Mouse (Mus musculus) T-cell, adult 2 months (primary cell): Measurements from ENCODE around the gene Nrcam.

Experiments
- DNase-seq: peaks from one replicate; pipeline ENCODE4 v3.0.0; 2022; ENCODE audit warnings: low spot score

Nrcam gene

GRCm38 (mm10) chr12:44519440-44520141 is 190.9 kb downstream of the Nrcam start:
- DNase-seq: no peak

DNA sequence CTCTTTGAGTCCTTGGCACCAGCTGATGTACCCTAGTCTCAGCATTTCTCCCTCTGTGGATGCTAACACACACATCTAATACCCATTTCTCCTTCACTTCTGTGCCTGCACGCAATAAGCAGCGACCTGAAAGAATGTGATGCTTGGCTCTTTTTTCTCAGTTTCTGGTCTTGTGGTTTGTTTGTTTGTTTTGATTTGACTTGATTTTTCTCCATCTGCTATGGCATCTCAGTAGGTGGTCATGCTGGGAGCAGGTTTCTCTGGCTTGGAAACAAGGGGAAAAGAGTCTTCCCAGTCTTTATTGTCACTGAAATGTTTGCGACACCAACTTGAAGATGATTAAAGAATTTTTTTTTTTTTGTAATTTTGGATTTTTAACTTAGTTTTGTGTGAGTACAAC is 192.8 kb downstream of the Nrcam start:
- DNase-seq: no peak

DNA sequence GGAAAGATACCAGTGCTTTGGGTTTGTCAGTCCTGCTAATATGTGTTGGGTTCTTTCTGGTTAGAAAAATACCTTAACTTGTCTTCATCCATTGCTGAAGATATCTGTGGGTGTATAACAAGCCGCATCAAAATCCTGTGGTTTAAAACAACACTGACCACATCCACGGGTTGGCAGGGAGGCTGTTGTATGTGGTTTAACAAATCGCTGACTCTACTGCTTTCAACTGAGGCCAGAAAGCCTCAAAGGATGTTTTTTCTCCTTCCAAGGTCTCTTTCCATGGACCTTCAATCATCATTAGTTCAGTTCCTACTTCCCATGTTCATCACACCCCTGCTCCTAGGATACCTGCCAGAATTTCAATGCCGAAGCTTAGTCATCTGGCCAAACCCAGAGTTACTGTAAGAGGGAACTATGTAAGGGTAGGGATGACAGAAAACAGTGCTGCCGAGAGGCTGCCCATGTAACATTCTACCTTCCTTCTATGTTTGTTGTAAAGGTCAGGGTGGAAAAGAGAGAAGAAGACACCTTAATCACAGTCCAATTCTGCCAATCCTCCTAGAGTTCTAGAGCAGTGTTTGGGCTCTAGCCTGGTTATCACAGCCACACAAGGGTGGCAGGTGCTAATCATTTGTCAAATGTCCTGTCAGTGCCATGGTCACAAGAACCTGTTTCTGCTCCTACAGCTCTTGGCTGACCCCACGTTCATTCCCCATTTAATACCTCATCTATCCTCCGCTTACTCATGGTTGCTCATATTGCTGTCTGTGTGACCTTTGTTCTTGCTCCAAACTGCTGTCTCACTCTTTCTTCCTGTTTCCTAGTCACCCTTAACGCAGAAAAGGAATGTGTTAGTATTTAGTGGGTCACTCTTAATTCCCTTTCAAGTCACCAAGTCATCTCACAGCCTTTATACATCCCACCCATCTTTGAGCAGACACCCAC is 196.2 kb downstream of the Nrcam start:
- no peak for DNase-seq

GRCm38 (mm10) chr12:44528391-44529016 is 199.8 kb downstream of the Nrcam start:
- no peak for DNase-seq

GRCm38 (mm10) chr12:44532337-44533113 is 203.8 kb downstream of the Nrcam start:
- DNase-seq: no peak

DNA sequence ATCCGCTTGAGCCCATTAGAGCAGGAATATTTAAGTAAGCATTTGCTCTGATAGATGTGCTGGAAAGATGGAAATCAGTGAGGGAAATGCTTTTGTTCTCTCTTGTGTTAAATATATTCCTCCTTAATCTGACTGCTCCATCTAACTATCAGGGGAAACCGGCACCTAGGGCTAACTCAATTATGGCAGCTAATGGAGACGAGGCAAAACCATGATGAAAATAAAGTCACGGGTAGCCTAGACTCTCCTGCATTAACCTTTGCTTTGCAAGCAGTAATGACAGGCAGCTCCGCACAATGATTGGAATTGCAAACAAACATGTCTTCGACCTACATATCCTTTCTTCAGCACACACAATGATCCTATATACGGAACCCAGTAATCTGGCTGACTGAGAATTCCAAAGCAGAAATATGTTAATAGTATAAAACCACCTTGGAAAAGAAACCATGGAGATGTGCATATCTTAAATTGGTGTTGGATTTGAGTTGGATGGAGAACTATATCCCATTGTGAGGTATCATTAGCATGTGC is 205.5 kb downstream of the Nrcam start:
- DNase-seq: no peak

DNA sequence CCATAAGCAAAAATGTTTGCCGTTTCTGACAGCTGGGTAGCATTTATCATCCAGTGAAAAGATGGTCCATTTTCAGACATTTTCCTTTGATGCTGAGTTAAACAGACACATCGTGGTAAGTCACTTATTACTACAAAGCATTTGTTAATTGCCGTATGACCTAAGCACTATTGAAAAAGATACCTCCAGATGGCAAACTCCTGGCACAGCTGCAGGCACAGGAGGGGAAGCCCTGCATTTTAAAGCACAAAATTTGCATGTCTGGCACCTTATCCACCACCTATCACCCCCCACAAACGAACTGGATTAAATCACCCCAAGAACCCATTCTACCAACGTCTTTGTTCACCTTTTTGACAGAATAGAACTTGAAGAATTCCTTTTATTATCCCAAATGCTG is 206.9 kb downstream of the Nrcam start:
- no peak for DNase-seq

GRCm38 (mm10) chr12:44547721-44548369 is 219.2 kb downstream of the Nrcam start:
- no peak for DNase-seq

DNA sequence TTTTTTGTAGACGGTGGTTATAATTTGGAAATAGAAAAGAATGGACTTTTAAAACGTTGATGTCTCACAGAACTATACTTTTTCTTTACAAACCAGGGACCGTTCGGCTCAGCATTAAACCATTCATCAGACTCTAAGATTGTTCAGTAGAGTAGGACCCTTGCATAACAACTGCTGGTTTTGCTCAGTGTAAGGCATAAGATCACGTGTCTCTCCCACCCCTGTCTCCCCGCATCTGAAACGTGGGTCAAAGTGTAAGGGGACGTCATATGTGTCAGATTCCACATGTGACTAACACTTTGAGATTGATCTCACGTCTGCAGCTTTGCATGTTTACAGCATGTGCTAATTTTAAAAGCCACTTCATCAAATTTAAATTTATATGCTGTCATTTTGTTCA is 219.8 kb downstream of the Nrcam start:
- no peak for DNase-seq

GRCm38 (mm10) chr12:44551614-44552013 is 222.9 kb downstream of the Nrcam start:
- no peak for DNase-seq

DNA sequence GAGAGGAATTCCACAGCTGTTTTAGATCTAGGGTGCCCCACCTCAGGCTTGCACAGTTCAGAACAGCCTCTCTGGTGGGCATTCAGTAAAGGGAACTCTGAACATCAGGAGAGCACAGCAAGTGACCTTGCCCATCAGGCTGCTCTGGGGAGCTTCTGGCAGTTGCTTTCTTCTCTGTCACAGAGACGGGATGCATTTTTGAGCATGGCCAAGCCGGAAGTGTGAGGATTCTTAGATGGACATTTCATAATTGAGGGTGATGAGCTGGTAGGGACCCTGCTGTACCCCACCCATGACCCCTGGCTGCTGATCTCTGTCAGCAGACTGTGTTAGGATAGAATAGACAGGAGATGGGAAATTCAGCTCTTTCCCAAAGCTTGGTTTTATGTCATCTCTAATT is 225.4 kb downstream of the Nrcam start:
- DNase-seq: no peak

GRCm38 (mm10) chr12:44554808-44555207 is 226.1 kb downstream of the Nrcam start:
- DNase-seq: no peak

DNA sequence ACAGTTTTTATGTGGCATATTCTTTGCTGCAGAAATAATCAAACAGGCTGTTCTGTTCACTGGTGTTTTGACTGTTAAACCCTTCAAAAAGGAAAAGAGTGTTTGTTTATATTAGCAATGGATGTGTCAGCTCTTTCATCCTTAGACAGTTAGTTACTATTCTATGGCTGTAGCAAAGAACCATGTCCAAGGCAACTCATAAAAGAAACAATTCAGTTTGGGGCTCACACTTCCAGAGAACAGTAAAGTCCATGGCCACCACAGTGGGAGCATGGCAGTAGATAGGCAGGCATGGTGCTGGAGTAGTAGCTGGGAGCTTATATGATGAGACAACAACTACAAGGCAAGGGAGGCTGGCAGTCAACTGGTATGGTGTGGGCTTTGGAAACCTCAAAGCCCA is 231.3 kb downstream of the Nrcam start:
- DNase-seq: no peak

DNA sequence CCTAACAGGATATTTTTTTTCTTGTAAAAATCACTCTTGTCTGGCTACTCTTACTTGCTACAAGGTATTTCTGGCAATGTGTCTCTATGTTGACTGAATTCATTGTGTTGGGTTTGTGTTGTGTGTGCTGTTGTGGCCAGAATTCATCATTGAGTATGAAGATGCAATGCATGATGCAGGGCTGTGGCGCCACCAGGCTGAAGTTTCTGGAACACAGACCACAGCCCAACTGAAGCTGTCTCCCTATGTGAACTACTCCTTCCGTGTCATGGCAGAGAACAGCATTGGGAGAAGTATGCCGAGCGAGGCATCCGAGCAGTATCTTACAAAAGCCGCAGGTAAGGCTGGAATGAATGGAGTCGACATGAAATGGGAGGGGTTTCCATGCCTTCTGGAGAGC is 241.4 kb downstream of the Nrcam start:
- no peak for DNase-seq

- DNase-seq: no peak
Measured at GRCm38 (mm10) chr12:44572664-44573063, 244.0 kb downstream of the Nrcam start.

DNA sequence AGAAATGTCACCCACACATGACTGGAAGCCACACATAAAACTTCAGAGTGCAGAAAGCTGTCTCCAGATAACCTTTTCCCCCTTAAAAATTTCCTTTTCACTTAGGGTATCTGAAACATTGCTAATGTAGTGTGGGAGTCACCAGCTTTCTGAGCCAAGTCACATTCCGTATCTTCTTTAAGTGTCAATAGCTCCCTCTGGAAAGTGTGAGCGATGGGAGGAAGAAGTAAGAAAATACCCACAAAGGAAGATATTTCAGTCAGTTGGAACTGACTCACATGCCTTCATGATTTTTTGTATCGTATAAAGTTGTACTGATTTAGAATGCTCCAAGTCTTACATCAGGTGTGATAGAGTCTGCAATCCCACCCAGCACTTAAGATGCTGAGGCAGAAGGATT is 245.5 kb downstream of the Nrcam start:
- no peak for DNase-seq

DNA sequence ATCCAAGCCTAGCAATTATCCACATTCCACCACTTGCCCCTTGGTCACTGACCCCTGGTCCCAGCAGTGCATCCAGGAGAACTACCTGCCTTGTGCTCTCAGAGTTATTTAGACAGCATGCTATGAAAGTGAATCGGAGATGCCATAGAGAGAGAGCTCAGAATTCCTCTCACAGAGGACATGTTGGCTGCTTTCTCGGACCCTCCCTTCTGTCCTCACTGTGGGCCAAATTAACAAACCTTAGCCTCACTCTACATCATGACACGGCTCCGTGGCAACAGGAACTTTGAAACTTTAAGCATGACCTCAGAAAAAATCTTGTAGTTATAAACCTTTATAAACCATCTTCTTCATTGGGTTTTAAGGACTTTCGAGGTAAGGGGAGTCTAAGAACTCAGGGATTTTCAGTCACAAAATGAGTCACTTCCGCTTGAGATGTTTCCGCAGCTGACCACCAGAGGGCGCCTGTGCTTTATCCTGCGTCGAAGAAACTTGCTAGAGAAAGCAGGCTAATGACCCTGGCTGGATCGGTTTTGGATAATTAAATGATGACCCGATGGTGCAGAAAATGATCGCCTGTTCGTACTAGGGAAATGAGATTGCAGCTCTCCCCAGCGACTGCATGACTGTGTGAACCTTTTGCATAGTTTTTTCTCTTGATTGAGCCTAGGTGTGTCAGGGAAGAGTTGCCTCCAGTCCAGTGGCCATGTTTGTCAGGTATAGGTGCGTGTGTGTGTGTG is 272.9 kb downstream of the Nrcam start:
- no peak for DNase-seq

GRCm38 (mm10) chr12:44602269-44602957 is 273.7 kb downstream of the Nrcam start:
- DNase-seq: no peak

- no peak for DNase-seq
Measured at GRCm38 (mm10) chr12:44602958-44603331, 274.3 kb downstream of the Nrcam start.

- no peak for DNase-seq
Measured at GRCm38 (mm10) chr12:44617001-44617421, 288.3 kb downstream of the Nrcam start.
